Mouse (Mus musculus): ENCODE data around the gene Syngr4. TPM values are rescaled to one million over a fixed set of nuclear protein-coding genes. Genes with fewer than 3 reads are reported as not detected.

Gene Syngr4
- polyA plus RNA-seq (2014; fragmentation: Illumina TruSeq; extraction: RNeasy Lipid Tissue Mini Kit (QIAGEN cat#74804); ENCODE audit: insufficient read depth, low read depth, low replicate concordance): not detected

DNA sequence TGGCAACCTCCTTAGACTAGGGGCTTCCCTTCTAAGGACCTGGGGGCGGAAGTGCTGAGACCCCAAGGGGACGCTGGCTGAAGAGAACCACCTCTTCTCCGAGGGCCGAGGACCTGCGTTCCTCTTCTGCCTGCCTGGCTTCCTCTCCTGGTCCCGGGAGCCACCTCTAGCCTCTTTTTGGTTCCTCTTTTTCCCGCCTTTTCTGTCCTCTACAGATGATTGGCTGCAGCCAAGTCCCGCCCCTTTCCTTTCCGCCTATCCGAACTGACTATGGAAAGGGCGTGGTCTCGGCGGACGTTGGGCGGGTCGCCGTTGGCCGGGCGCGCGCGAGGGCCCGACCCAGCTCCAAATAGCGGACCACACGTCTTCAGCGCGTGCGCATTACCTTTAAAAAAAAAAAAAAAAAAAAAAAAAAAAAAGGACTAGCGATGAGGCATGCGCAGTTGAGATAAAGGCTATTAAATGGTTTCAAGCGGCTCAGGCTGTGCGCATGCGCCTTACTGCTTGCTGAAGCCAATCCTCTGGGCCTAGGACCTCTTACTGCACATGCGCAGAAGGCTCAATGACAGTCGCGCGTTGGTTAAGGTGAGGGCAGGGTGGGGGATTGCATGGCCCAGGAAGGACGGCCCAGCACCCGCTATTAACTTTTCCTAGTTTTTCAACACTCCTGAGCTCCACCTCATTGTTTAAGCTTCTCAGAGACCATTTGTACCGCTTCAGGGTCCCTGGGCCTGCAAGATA is at the start of gene Syngr4, which contains the start of gene Tmem143:
Syngr4 (minus strand) TSS at position 198 of the 741 bp plus-strand sequence.
Tmem143 (plus strand) TSS at position 425 of the 741 bp plus-strand sequence.

DNA sequence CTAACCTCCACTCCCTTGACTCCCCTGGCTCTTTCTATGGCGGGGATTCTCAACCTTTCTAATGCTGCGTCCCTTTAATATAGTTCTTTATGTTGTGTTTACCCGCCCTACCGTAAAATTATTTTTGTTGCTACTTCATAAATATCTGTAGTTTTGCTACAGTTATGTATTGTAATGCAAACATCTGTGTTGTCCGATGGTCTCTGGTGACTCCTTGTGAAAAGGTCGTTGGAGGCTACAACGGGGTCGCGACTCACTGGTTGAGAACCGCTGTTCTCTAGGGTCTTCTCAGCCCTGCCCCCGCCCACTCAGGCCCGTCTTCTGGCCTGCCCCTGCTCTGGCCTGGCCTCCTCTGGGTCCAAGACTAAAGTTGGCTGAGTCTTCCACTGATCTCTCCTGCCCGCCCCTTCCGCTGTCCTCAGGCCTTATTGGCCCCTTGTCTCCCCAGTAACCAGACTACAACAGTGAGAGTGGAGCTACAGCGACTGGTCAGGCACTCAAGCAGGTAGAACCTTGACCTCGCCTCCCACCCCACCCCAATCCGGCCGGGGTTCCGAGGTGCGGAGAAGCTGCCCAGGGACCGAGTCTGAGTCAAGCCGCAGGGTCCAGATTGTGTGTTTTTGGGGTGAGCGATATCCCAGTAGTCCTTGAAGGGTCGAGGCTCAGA is 27.4 kb upstream of the Syngr4 start, which contains the start of gene Ccdc114:
Ccdc114 (plus strand) TSS at position 311 of the 667 bp plus-strand sequence.

DNA sequence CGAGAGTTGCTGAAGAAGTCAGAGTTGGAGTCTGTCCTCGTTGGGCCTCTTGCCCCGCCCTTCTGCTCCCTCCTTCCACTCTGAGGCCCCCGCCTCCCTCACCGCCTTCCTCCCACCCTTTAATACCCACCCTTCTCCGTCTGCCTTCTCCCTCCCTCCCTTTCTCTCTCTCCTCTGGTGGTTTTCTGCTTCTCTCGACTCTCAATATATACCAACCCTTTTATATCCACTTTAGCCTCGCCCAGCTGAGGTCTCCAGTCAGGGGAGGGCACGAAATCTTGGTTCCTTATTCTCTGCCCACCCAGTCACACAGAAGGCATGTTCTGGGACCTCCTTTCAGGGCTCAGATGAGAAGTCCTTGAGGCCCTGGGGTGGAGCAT is 24.7 kb upstream of the Syngr4 start, which contains the start of gene Emp3:
Emp3 (minus strand) TSS at position 163 of the 380 bp plus-strand sequence.

DNA sequence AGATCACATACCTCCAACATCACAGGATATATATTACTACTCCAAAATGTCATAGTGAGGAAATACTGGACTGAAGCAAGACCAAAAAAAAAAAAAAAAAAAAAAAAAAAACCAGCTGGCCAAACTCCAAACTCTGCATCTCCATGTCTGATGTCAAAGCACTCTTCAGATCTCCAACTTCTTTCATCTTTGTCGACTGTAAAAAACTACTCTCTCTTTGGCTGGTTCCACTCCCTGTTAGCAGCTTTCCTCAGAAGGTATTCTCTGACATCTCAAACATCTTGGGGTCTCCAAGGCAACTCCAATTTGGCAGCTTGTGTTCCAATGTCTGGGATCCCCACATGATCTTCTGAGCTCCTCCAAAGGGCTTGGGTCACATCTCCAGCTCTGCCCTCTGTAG is 18.2 kb downstream of the Syngr4 start, which contains the start of gene Grin2d:
Grin2d (minus strand) TSS at position 101 of the 400 bp plus-strand sequence.

DNA sequence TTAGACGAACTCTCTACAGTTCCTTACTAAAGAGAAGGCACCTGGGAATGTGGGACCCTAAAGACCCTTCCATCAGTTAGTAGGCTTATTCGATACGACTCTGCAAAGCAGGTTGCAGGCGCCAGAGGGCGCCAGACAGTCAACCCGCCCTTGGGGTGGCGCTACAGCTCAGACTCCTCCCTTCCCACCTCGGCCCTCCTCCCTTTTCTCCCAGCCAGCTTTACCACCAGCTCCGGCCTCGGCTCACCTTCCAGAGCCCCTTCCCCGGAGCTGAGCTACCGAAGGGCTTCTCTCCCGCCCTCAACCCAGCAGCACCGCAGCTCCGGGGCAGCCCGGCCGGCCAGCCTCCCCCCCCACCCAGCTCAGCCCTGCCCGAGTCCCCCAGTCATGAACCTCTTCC is 23.9 kb downstream of the Syngr4 start, which contains the start of gene Kdelr1:
Kdelr1 (plus strand) TSS at position 149 of the 400 bp plus-strand sequence.

Other genes with a start within 250 kb of the Syngr4 start
- 0.20 TPM for gene Fut2, start 230.3 kb downstream of the Syngr4 start, polyA plus RNA-seq (2014; fragmentation: Illumina TruSeq; extraction: RNeasy Lipid Tissue Mini Kit (QIAGEN cat#74804); ENCODE audit: insufficient read depth, low read depth, low replicate concordance)
- gene Ntn5, start 212.7 kb downstream of the Syngr4 start, polyA plus RNA-seq (2014; fragmentation: Illumina TruSeq; extraction: RNeasy Lipid Tissue Mini Kit (QIAGEN cat#74804); ENCODE audit: insufficient read depth, low read depth, low replicate concordance): 0.75 TPM
- 0.90 TPM for gene Sec1, start 202.3 kb downstream of the Syngr4 start, polyA plus RNA-seq (2014; fragmentation: Illumina TruSeq; extraction: RNeasy Lipid Tissue Mini Kit (QIAGEN cat#74804); ENCODE audit: insufficient read depth, low read depth, low replicate concordance)
- 1.7 TPM for gene Car11, start 196.9 kb downstream of the Syngr4 start, polyA plus RNA-seq (2014; fragmentation: Illumina TruSeq; extraction: RNeasy Lipid Tissue Mini Kit (QIAGEN cat#74804); ENCODE audit: insufficient read depth, low read depth, low replicate concordance)
- 6.5 TPM for gene Dbp, start 191.6 kb downstream of the Syngr4 start, polyA plus RNA-seq (2014; fragmentation: Illumina TruSeq; extraction: RNeasy Lipid Tissue Mini Kit (QIAGEN cat#74804); ENCODE audit: insufficient read depth, low read depth, low replicate concordance)
- 1,283 TPM for gene Rpl18, start 181.3 kb downstream of the Syngr4 start, polyA plus RNA-seq (2014; fragmentation: Illumina TruSeq; extraction: RNeasy Lipid Tissue Mini Kit (QIAGEN cat#74804); ENCODE audit: insufficient read depth, low read depth, low replicate concordance)
- gene Sphk2, start 178.7 kb downstream of the Syngr4 start, polyA plus RNA-seq (2014; fragmentation: Illumina TruSeq; extraction: RNeasy Lipid Tissue Mini Kit (QIAGEN cat#74804); ENCODE audit: insufficient read depth, low read depth, low replicate concordance): 16.2 TPM
- gene Fam83e, start 175.5 kb downstream of the Syngr4 start, polyA plus RNA-seq (2014; fragmentation: Illumina TruSeq; extraction: RNeasy Lipid Tissue Mini Kit (QIAGEN cat#74804); ENCODE audit: insufficient read depth, low read depth, low replicate concordance): 3.8 TPM
- not detected for gene Spaca4, start 170.9 kb downstream of the Syngr4 start, polyA plus RNA-seq (2014; fragmentation: Illumina TruSeq; extraction: RNeasy Lipid Tissue Mini Kit (QIAGEN cat#74804); ENCODE audit: insufficient read depth, low read depth, low replicate concordance)
- 0.09 TPM for gene Lmtk3, start 113.0 kb downstream of the Syngr4 start, polyA plus RNA-seq (2014; fragmentation: Illumina TruSeq; extraction: RNeasy Lipid Tissue Mini Kit (QIAGEN cat#74804); ENCODE audit: insufficient read depth, low read depth, low replicate concordance)
- 2.2 TPM for gene Sult2b1, start 112.0 kb downstream of the Syngr4 start, polyA plus RNA-seq (2014; fragmentation: Illumina TruSeq; extraction: RNeasy Lipid Tissue Mini Kit (QIAGEN cat#74804); ENCODE audit: insufficient read depth, low read depth, low replicate concordance)
- gene Cyth2, start 82.1 kb downstream of the Syngr4 start, polyA plus RNA-seq (2014; fragmentation: Illumina TruSeq; extraction: RNeasy Lipid Tissue Mini Kit (QIAGEN cat#74804); ENCODE audit: insufficient read depth, low read depth, low replicate concordance): 73.8 TPM
- gene Kcnj14, start 71.9 kb downstream of the Syngr4 start, polyA plus RNA-seq (2014; fragmentation: Illumina TruSeq; extraction: RNeasy Lipid Tissue Mini Kit (QIAGEN cat#74804); ENCODE audit: insufficient read depth, low read depth, low replicate concordance): not detected
- 10.2 TPM for gene Grwd1, start 65.8 kb downstream of the Syngr4 start, polyA plus RNA-seq (2014; fragmentation: Illumina TruSeq; extraction: RNeasy Lipid Tissue Mini Kit (QIAGEN cat#74804); ENCODE audit: insufficient read depth, low read depth, low replicate concordance)
- gene Kdelr1, start 23.9 kb downstream of the Syngr4 start, polyA plus RNA-seq (2014; fragmentation: Illumina TruSeq; extraction: RNeasy Lipid Tissue Mini Kit (QIAGEN cat#74804); ENCODE audit: insufficient read depth, low read depth, low replicate concordance): 108 TPM
- 0.46 TPM for gene Grin2d, start 18.3 kb downstream of the Syngr4 start, polyA plus RNA-seq (2014; fragmentation: Illumina TruSeq; extraction: RNeasy Lipid Tissue Mini Kit (QIAGEN cat#74804); ENCODE audit: insufficient read depth, low read depth, low replicate concordance)
- gene Tmem143, start 227 bp upstream of the Syngr4 start, polyA plus RNA-seq (2014; fragmentation: Illumina TruSeq; extraction: RNeasy Lipid Tissue Mini Kit (QIAGEN cat#74804); ENCODE audit: insufficient read depth, low read depth, low replicate concordance): 8.7 TPM
- gene Emp3, start 24.7 kb upstream of the Syngr4 start, polyA plus RNA-seq (2014; fragmentation: Illumina TruSeq; extraction: RNeasy Lipid Tissue Mini Kit (QIAGEN cat#74804); ENCODE audit: insufficient read depth, low read depth, low replicate concordance): 138 TPM
- 3.5 TPM for gene Ccdc114, start 27.4 kb upstream of the Syngr4 start, polyA plus RNA-seq (2014; fragmentation: Illumina TruSeq; extraction: RNeasy Lipid Tissue Mini Kit (QIAGEN cat#74804); ENCODE audit: insufficient read depth, low read depth, low replicate concordance)
- gene Abcc6, start 133.6 kb upstream of the Syngr4 start, polyA plus RNA-seq (2014; fragmentation: Illumina TruSeq; extraction: RNeasy Lipid Tissue Mini Kit (QIAGEN cat#74804); ENCODE audit: insufficient read depth, low read depth, low replicate concordance): 0.27 TPM
- 19.0 TPM for gene Nomo1, start 137.0 kb upstream of the Syngr4 start, polyA plus RNA-seq (2014; fragmentation: Illumina TruSeq; extraction: RNeasy Lipid Tissue Mini Kit (QIAGEN cat#74804); ENCODE audit: insufficient read depth, low read depth, low replicate concordance)
- gene Kcnj11, start 204.1 kb upstream of the Syngr4 start, polyA plus RNA-seq (2014; fragmentation: Illumina TruSeq; extraction: RNeasy Lipid Tissue Mini Kit (QIAGEN cat#74804); ENCODE audit: insufficient read depth, low read depth, low replicate concordance): 1.1 TPM